In genomic region chr5:104039154-104039932, GRCm38 (mm10) we compare ENCODE assay signal across 9 mouse cellular contexts. TPM values are rescaled to one million over a fixed set of nuclear protein-coding genes. Genes with fewer than 3 reads are reported as not detected.
DNase-seq lines count a peak whose midpoint lies in the region; ATAC-seq and TF ChIP-seq lines count a peak whose summit lies in the region.
"Had no signal": no experiment of that assay in that cellular context is flagged by ENCODE, and none has a peak within 500 bp of the region (broad histone marks: within the 10 kb centered on the region; RNA-seq: fewer than 3 reads in every experiment).

No protein-coding gene starts in this region.

- TF ChIP-seq CTCF in lung, adult 2 months (IDR thresholded peaks at IDR 0.05; ENCODE audit: insufficient read depth, low read length) = peak; percentile 58
- peak; percentile 87 for TF ChIP-seq CTCF in stomach, postnatal 0 days (IDR thresholded peaks at IDR 0.05; ENCODE audit: low read depth)

- H3K27me3 ChIP-seq in hindbrain, embryonic 10.5 days (ENCODE audit: insufficient read depth, poor library complexity, severe bottlenecking) = no peaks in the 10 kb centered on the region
- no peaks in the 10 kb centered on the region for H3K27me3 ChIP-seq in hindbrain, embryonic 14.5 days (ENCODE audit: control insufficient read depth, insufficient read depth, low read length)
- H3K27me3 ChIP-seq in stomach, postnatal 0 days (ENCODE audit: control insufficient read depth, insufficient read depth, low read length) = no peaks in the 10 kb centered on the region
- H3K27me3 ChIP-seq: limb, embryonic 12.5 days had no signal

- no peaks in the 10 kb centered on the region for H3K9me3 ChIP-seq in hindbrain, embryonic 10.5 days
- no peaks in the 10 kb centered on the region for H3K9me3 ChIP-seq in hindbrain, embryonic 14.5 days (ENCODE audit: control insufficient read depth, low read length)
- H3K9me3 ChIP-seq in stomach, postnatal 0 days (ENCODE audit: control insufficient read depth, low read length) = no peaks in the 10 kb centered on the region
- H3K9me3 ChIP-seq: limb, embryonic 12.5 days had no signal

- H3K36me3 ChIP-seq in hindbrain, embryonic 10.5 days = no peaks in the 10 kb centered on the region
- no peaks in the 10 kb centered on the region for H3K36me3 ChIP-seq in hindbrain, embryonic 14.5 days (replicated peaks; ENCODE audit: control insufficient read depth, insufficient read depth)
- no peaks in the 10 kb centered on the region for H3K36me3 ChIP-seq in stomach, postnatal 0 days (ENCODE audit: control insufficient read depth, insufficient read depth, low read length)
- H3K36me3 ChIP-seq: limb, embryonic 12.5 days had no signal

- TF ChIP-seq POLR2A in lung, adult 2 months (IDR thresholded peaks at IDR 0.05; ENCODE audit: borderline replicate concordance, extremely low read depth, low read depth, low read length) = no peak

- H3K9ac ChIP-seq in hindbrain, embryonic 14.5 days = no peak overlapping the region
- H3K9ac ChIP-seq in stomach, postnatal 0 days (ENCODE audit: low read length) = no peak overlapping the region
- H3K9ac ChIP-seq: limb, embryonic 12.5 days had no signal

- no peak for TF ChIP-seq EP300 in stomach, postnatal 0 days (optimal IDR thresholded peaks at IDR 0.05)

- no peak overlapping the region for H3K4me2 ChIP-seq in hindbrain, embryonic 14.5 days (replicated peaks)
- H3K4me2 ChIP-seq in stomach, postnatal 0 days (replicated peaks; ENCODE audit: low read depth) = no peak overlapping the region
- H3K4me2 ChIP-seq: limb, embryonic 12.5 days had no signal

- H3K27ac ChIP-seq in hindbrain, embryonic 10.5 days = no peak overlapping the region
- H3K27ac ChIP-seq in hindbrain, embryonic 14.5 days = no peak overlapping the region
- no peak overlapping the region for H3K27ac ChIP-seq in stomach, postnatal 0 days (replicated peaks)
- H3K27ac ChIP-seq: limb, embryonic 12.5 days had no signal

- no peak for ATAC-seq in hindbrain, embryonic 14.5 days (ENCODE audit: low FRiP score)
- ATAC-seq in inflammation-experienced regulatory T-cells, adult 6 months = peak; percentile 46
- peak; percentile 53 for ATAC-seq in stomach, postnatal 0 days (ENCODE audit: low FRiP score, low TSS enrichment)

- WGBS in hindbrain, embryonic 10.5 days = 74% methylated on average over 6 of the region's 6 CpGs
- 72% methylated on average over 6 of the region's 6 CpGs for WGBS in hindbrain, embryonic 14.5 days
- WGBS in lung, adult 2 months = 62% methylated on average over 6 of the region's 6 CpGs
- WGBS in stomach, postnatal 0 days = 60% methylated on average over 6 of the region's 6 CpGs

- DNase-seq in hindbrain, embryonic 10.5 days (ENCODE audit: low spot score) = peak; percentile 34
- DNase-seq in hindbrain, embryonic 14.5 days (ENCODE audit: low spot score) = no peak
- DNase-seq in MN1 (ENCODE audit: low spot score) = peak; percentile 45
- DNase-seq in cerebellum, postnatal 25 days = peak; percentile 25 to 67
- peak; percentile 56 for DNase-seq in lung, adult 2 months
- DNase-seq in stomach, postnatal 0 days (ENCODE audit: low spot score) = peak; percentile 64
- no peak for DNase-seq in yolk sac, embryonic 10.5 days (ENCODE audit: low spot score)

- no peaks in the 10 kb centered on the region for H3K4me1 ChIP-seq in hindbrain, embryonic 10.5 days (replicated peaks)
- no peaks in the 10 kb centered on the region for H3K4me1 ChIP-seq in hindbrain, embryonic 14.5 days (replicated peaks; ENCODE audit: control insufficient read depth, insufficient read depth, low read length)
- H3K4me1 ChIP-seq in lung, adult 2 months (ENCODE audit: control insufficient read depth, insufficient read depth, low read length) = no peaks in the 10 kb centered on the region; the same call in 1 of the 2 replicates
- no peaks in the 10 kb centered on the region for H3K4me1 ChIP-seq in stomach, postnatal 0 days (replicated peaks; ENCODE audit: control insufficient read depth, insufficient read depth)
- H3K4me1 ChIP-seq: limb, embryonic 12.5 days had no signal

- no peak overlapping the region for H3K4me3 ChIP-seq in hindbrain, embryonic 10.5 days
- H3K4me3 ChIP-seq in hindbrain, embryonic 14.5 days (replicated peaks; ENCODE audit: low read length) = no peak overlapping the region
- no peak overlapping the region for H3K4me3 ChIP-seq in lung, adult 2 months (replicated peaks; ENCODE audit: extremely low read depth, low read depth, low read length)
- H3K4me3 ChIP-seq in stomach, postnatal 0 days (ENCODE audit: low read depth, low read length) = no peak overlapping the region
- H3K4me3 ChIP-seq: limb, embryonic 12.5 days had no signal

RNA-seq across cellular contexts. Expression of gene Nudt9, which starts 6.8 kb away (rescaled TPM):
- 68.9 and 75.8 TPM in 2 replicates for polyA plus RNA-seq in hindbrain, embryonic 10.5 days (2016; fragmentation: Nextera tagmentation; extraction: Ambion mirVana)
- 63.8 and 67.2 TPM in 2 replicates for polyA plus RNA-seq in hindbrain, embryonic 14.5 days (2014; fragmentation: Nextera tagmentation; extraction: Ambion mirVana)
- polyA plus RNA-seq in inflammation-experienced regulatory T-cells, adult 6 months (2017; shearing (Covaris generic)) = 10 to 100 TPM; 14.9 to 17.8 (median 16.2) TPM
- 51.1 and 61.6 TPM in 2 replicates for polyA plus RNA-seq in lung, adult 2 months (2012; rRNA removed)
- 53.0 and 57.1 TPM in 2 replicates for polyA plus RNA-seq in stomach, postnatal 0 days (2015; fragmentation: Nextera tagmentation; extraction: Ambion mirVana)

RNA-seq across cellular contexts. Expression of gene Hsd17b11, which starts 17.6 kb away (rescaled TPM):
- 1.2 and 2.2 TPM in 2 replicates for polyA plus RNA-seq in hindbrain, embryonic 10.5 days (2016; fragmentation: Nextera tagmentation; extraction: Ambion mirVana)
- polyA plus RNA-seq in hindbrain, embryonic 14.5 days (2014; fragmentation: Nextera tagmentation; extraction: Ambion mirVana) = 3.3 and 3.5 TPM in 2 replicates
- 1 to 10 TPM; 3.5 to 4.9 (median 3.8) TPM for polyA plus RNA-seq in inflammation-experienced regulatory T-cells, adult 6 months (2017; shearing (Covaris generic))
- polyA plus RNA-seq in lung, adult 2 months (2012; rRNA removed) = 39.8 and 53.1 TPM in 2 replicates
- 19.1 and 20.9 TPM in 2 replicates for polyA plus RNA-seq in stomach, postnatal 0 days (2015; fragmentation: Nextera tagmentation; extraction: Ambion mirVana)

RNA-seq across cellular contexts. Expression of gene Gm17660, which starts 38.1 kb away (rescaled TPM):
- not detected in 2 replicates for polyA plus RNA-seq in hindbrain, embryonic 10.5 days (2016; fragmentation: Nextera tagmentation; extraction: Ambion mirVana)
- not detected in 2 replicates for polyA plus RNA-seq in hindbrain, embryonic 14.5 days (2014; fragmentation: Nextera tagmentation; extraction: Ambion mirVana)
- polyA plus RNA-seq in inflammation-experienced regulatory T-cells, adult 6 months (2017; shearing (Covaris generic)) = not detected
- polyA plus RNA-seq in lung, adult 2 months (2012; rRNA removed) = not detected in 2 replicates
- 0.35 TPM in 1 of 2 replicates, not detected in the other for polyA plus RNA-seq in stomach, postnatal 0 days (2015; fragmentation: Nextera tagmentation; extraction: Ambion mirVana)
- polyA plus RNA-seq: limb, embryonic 12.5 days had no signal

Comparison
In these comparisons a context has a peak if more than half of its experiments do, and no peak if none do; other contexts are left out.
1. DNase-seq: peak in hindbrain, embryonic 10.5 days (single experiment), MN1 (single experiment), cerebellum, postnatal 25 days (2 of 2), lung, adult 2 months (single experiment) and stomach, postnatal 0 days (single experiment); none in hindbrain, embryonic 14.5 days (single experiment) and yolk sac, embryonic 10.5 days (single experiment).